ENCODE assay signal across 31 mouse cellular contexts in genomic region chr2:60540346-60540745, GRCm38 (mm10). TPM values are rescaled to one million over a fixed set of nuclear protein-coding genes. Genes with fewer than 3 reads are reported as not detected.
"Had no signal": no experiment of that assay in that cellular context is flagged by ENCODE, and none has a peak within 500 bp of the region (broad histone marks: within the 10 kb centered on the region; RNA-seq: fewer than 3 reads in every experiment).

No protein-coding gene starts in this region.

- H3K9me3 ChIP-seq: limb, embryonic 10.5 days; limb, embryonic 12.5 days; limb, embryonic 13.5 days; limb, embryonic 15.5 days; liver, embryonic 12.5 days; liver, embryonic 13.5 days; liver, embryonic 15.5 days; lung, embryonic 15.5 days; midbrain, embryonic 10.5 days; midbrain, embryonic 12.5 days; midbrain, embryonic 13.5 days; midbrain, embryonic 15.5 days; neural tube, embryonic 12.5 days had no signal

- H3K4me3 ChIP-seq: limb, embryonic 10.5 days; limb, embryonic 12.5 days; limb, embryonic 13.5 days; limb, embryonic 15.5 days; liver, embryonic 12.5 days; liver, embryonic 13.5 days; liver, embryonic 15.5 days; lung, embryonic 15.5 days; megakaryocyte, embryonic 14.5 days; midbrain, embryonic 10.5 days; midbrain, embryonic 12.5 days; midbrain, embryonic 13.5 days; midbrain, embryonic 15.5 days; myocyte; neural tube, embryonic 12.5 days had no signal

- H3K36me3 ChIP-seq: limb, embryonic 10.5 days; limb, embryonic 12.5 days; limb, embryonic 13.5 days; limb, embryonic 15.5 days; liver, embryonic 12.5 days; liver, embryonic 13.5 days; liver, embryonic 15.5 days; lung, embryonic 15.5 days; midbrain, embryonic 10.5 days; midbrain, embryonic 12.5 days; midbrain, embryonic 13.5 days; midbrain, embryonic 15.5 days; neural tube, embryonic 12.5 days had no signal

- H3K27me3 ChIP-seq: limb, embryonic 12.5 days; limb, embryonic 13.5 days; limb, embryonic 15.5 days; liver, embryonic 12.5 days; liver, embryonic 13.5 days; liver, embryonic 15.5 days; lung, embryonic 15.5 days; megakaryocyte, embryonic 14.5 days; midbrain, embryonic 12.5 days; midbrain, embryonic 13.5 days; midbrain, embryonic 15.5 days; neural tube, embryonic 12.5 days had no signal

- H3K4me1 ChIP-seq: limb, embryonic 15.5 days; liver, embryonic 12.5 days; liver, embryonic 13.5 days; liver, embryonic 15.5 days; megakaryocyte, embryonic 14.5 days; midbrain, embryonic 15.5 days; neural tube, embryonic 12.5 days had no signal

- H3K27ac ChIP-seq: limb, embryonic 10.5 days; limb, embryonic 12.5 days; limb, embryonic 13.5 days; limb, embryonic 15.5 days; liver, embryonic 12.5 days; liver, embryonic 13.5 days; liver, embryonic 14.5 days; liver, embryonic 15.5 days; lung, embryonic 15.5 days; macrophage; midbrain, embryonic 10.5 days; midbrain, embryonic 12.5 days; midbrain, embryonic 13.5 days; midbrain, embryonic 15.5 days; neural tube, embryonic 12.5 days had no signal

- DNase-seq: left cerebral cortex, postnatal 4 days; liver; liver, embryonic 13.5 days; liver, postnatal 0 days; lung, adult 18-20 months; lung, adult 2 months; lung, embryonic 14.5 days; lung, postnatal 10 days; lung, postnatal 14 days; lung, postnatal 36 days; lung, postnatal 4 days; midbrain, embryonic 14.5 days had no signal

RNA-seq across cellular contexts. Expression of gene Pla2r1, which starts 12.8 kb away (rescaled TPM):
- total RNA-seq: megakaryocyte, adult 5-6 weeks; megakaryocyte-erythroid progenitor cell, adult 5-6 weeks; monocyte, adult 5-6 weeks had no signal
